Mouse (Mus musculus) thymus, postnatal 25 days (tissue): Measurements from ENCODE around the gene Wfdc11.
A peak's percentile ranks its signal among the peaks of the same experiment; 100 is the strongest.
"Not testable (repeated sequence)": the region's sequence is repeated elsewhere in the genome, so short reads cannot be mapped to it uniquely, and the experiment has no call there.

ENCODE experiments used
- DNase-seq: peaks from one replicate; pipeline ENCODE4 v3.0.0; 2022

Gene Wfdc11

DNA sequence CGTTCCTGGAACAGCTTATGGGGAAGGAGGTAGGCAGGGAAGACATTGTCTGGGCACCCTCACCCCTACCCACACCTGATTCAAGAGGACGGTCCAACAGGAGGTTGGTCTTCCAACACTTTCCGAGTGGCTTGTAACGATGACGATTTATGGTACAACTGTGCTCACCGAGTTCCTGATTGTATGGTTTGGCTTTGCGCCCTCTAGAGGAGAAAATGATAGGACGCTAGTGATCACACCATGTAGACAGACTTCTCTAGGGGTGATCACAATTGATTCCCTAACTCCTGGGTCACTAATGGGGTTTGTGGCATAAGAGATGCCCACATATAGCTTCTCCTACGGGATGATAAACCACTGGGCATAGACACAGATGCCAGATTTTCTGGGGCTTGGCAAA lies 38.6 kb downstream of the Wfdc11 start:
- DNase-seq = peak; percentile 7

- DNase-seq = no peak
These were observed 52.1 kb downstream of the Wfdc11 start for GRCm38 (mm10) chr2:164621775-164622174.

GRCm38 (mm10) chr2:164619050-164619449 lies 54.8 kb downstream of the Wfdc11 start:
- DNase-seq = no peak

DNA sequence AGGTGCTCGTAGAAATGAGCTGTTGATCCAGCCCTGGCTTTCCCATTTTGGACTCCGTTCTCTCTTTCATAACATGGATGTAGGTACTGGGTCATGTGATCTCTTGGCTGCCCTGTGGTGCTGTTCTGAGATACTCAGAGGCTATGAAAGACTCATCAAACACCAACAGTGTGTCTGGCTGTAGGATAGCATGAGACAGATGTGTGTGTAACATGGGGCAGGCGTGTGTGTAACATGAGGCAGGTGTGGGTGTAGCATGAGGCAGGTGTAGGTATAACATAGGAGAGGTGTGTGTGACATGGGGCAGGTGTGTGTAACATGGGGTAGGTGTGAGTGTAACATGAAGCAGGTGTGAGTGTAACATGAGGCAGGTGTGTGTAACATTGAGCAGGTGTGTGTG lies 58.5 kb downstream of the Wfdc11 start:
- no peak for DNase-seq

- not testable (repeated sequence) for DNase-seq
These were observed 60.4 kb downstream of the Wfdc11 start, which contains the start of the genes Wfdc6b and Wfdc8 for GRCm38 (mm10) chr2:164613471-164613870. Gene Wfdc6b, plus strand, starts transcription at chr2:164613522. Gene Wfdc8, minus strand, starts transcription at chr2:164613626.
